Mouse (Mus musculus) myocyte (in vitro differentiated cells): Measurements from ENCODE around the gene Raet1e. TPM values are rescaled to one million over a fixed set of nuclear protein-coding genes. Genes with fewer than 3 reads are reported as not detected.

Experiments used
- H3K27me3 ChIP-seq: one replicate; pipeline ENCODE4 v1.6.1; 2011; ENCODE audit not compliant: control insufficient read depth, insufficient read depth, insufficient read length
- H3K36me3 ChIP-seq: one replicate; pipeline ENCODE4 v1.6.1; 2011; ENCODE audit not compliant: control insufficient read depth, insufficient read depth
- H3K4me2 ChIP-seq: one replicate; pipeline ENCODE4 v1.6.1; 2011; ENCODE audit warnings: low read depth, control low read depth
- H3K4me3 ChIP-seq: one replicate; pipeline ENCODE4 v1.5.1; 2011; ENCODE audit warnings: mild to moderate bottlenecking, control low read depth, moderate library complexity
- H3K79me2 ChIP-seq: one replicate; pipeline ENCODE4 v1.6.1; 2011; ENCODE audit not compliant: control insufficient read depth, insufficient read depth
- H3ac ChIP-seq: one replicate; pipeline ENCODE4 v1.6.1; 2011; ENCODE audit not compliant: control insufficient read depth, insufficient read length
- CEBPB ChIP-seq: IDR thresholded peaks from 2 replicates; pipeline ENCODE4 v1.6.1; 2011; ENCODE audit warnings: mild to moderate bottlenecking, moderate library complexity; ENCODE audit not compliant: poor library complexity, insufficient read depth, severe bottlenecking
- E2F4 ChIP-seq: IDR thresholded peaks from one replicate; pipeline ENCODE4 v1.6.1; 2011; ENCODE audit warnings: mild to moderate bottlenecking, control low read depth, moderate library complexity; ENCODE audit not compliant: insufficient read depth
- MAX ChIP-seq: IDR thresholded peaks from one replicate; pipeline ENCODE4 v1.6.1; 2011; ENCODE audit warnings: low read depth, mild to moderate bottlenecking, control low read depth
- MYOD1 ChIP-seq, 3 experiments: IDR thresholded peaks; one replicate each; pipeline ENCODE4 v1.6.1; 2011; ENCODE audit warnings: control low read depth in 2 of 3, low read depth in 2 of 3, mild to moderate bottlenecking in 2 of 3, moderate library complexity in 1 of 3; ENCODE audit not compliant: insufficient read length in 2 of 3, control insufficient read depth in 1 of 3
- MYOG ChIP-seq, 3 experiments: IDR thresholded peaks; one replicate each; pipeline ENCODE4 v1.6.1; 2011; ENCODE audit warnings: control low read depth in 2 of 3, low read depth in 2 of 3, mild to moderate bottlenecking in 2 of 3; ENCODE audit not compliant: insufficient read length in 2 of 3, control insufficient read depth in 1 of 3, insufficient read depth in 1 of 3
- POLR2A ChIP-seq: IDR thresholded peaks from one replicate; pipeline ENCODE4 v1.6.1; 2011; ENCODE audit warnings: low read depth, mild to moderate bottlenecking, control low read depth, moderate library complexity; ENCODE audit not compliant: insufficient read length
- POLR2AphosphoS2 ChIP-seq: IDR thresholded peaks from one replicate; pipeline ENCODE4 v1.6.1; 2011; ENCODE audit warnings: low read depth, control low read depth; ENCODE audit not compliant: insufficient read length
- REST ChIP-seq: IDR thresholded peaks from one replicate; pipeline ENCODE4 v1.6.1; 2011; ENCODE audit warnings: mild to moderate bottlenecking, control low read depth, moderate library complexity; ENCODE audit not compliant: insufficient read depth, insufficient read length
- SRF ChIP-seq: IDR thresholded peaks from one replicate; pipeline ENCODE4 v1.6.1; 2011; ENCODE audit warnings: low read depth; ENCODE audit not compliant: control insufficient read depth, insufficient read length
- TCF12 ChIP-seq: IDR thresholded peaks from one replicate; pipeline ENCODE4 v1.6.1; 2011; ENCODE audit warnings: mild to moderate bottlenecking, control low read depth; ENCODE audit not compliant: poor library complexity, insufficient read depth, severe bottlenecking
- TCF3 ChIP-seq: IDR thresholded peaks from one replicate; pipeline ENCODE4 v1.6.1; 2011; ENCODE audit warnings: low read depth, control low read depth; ENCODE audit not compliant: insufficient read length
- USF1 ChIP-seq: IDR thresholded peaks from one replicate; pipeline ENCODE4 v1.6.1; 2011; ENCODE audit warnings: low read depth, mild to moderate bottlenecking, control low read depth, moderate library complexity
- polyA plus RNA-seq: library from polyadenylated mRNA; unstranded; fragments of >200 nt; fragmentation: generic; extraction: Trizol; gene quantifications from one replicate; pipeline ENCODE4 v1.2.1, GENCODE M21; 2012; ENCODE audit warnings: missing spikeins

Gene Raet1e
- polyA plus RNA-seq, 1 experiment = 22.0 TPM

GRCm38 (mm10) chr10:22297033-22297762 is 138.8 kb downstream of the Raet1e start:
- H3K4me3 ChIP-seq = no peak overlapping the region
- H3K4me2 ChIP-seq = no peak overlapping the region
- no peak overlapping the region for H3ac ChIP-seq
- H3K36me3 ChIP-seq = no peaks in the 10 kb centered on the region
- no peaks in the 10 kb centered on the region for H3K79me2 ChIP-seq
- no peaks in the 10 kb centered on the region for H3K27me3 ChIP-seq
- no peak for TF ChIP-seq E2F4
- no peak for TF ChIP-seq TCF3
- TF ChIP-seq MYOG (IDR thresholded peaks at IDR 0.05; ENCODE audit: control insufficient read depth in 1 of 3, insufficient read depth in 1 of 3, insufficient read length in 2 of 3, low read depth in 2 of 3) = no peak
- no peak for TF ChIP-seq MAX
- no peak for TF ChIP-seq MYOD1 (IDR thresholded peaks at IDR 0.05; ENCODE audit: control insufficient read depth in 1 of 3, insufficient read length in 2 of 3, low read depth in 2 of 3)
- no peak for TF ChIP-seq SRF
- TF ChIP-seq POLR2AphosphoS2 = no peak
- no peak for TF ChIP-seq USF1
- no peak for TF ChIP-seq REST
- no peak for TF ChIP-seq POLR2A
- no peak for TF ChIP-seq TCF12
- no peak for TF ChIP-seq CEBPB

- TF ChIP-seq E2F4 = no peak
- TF ChIP-seq TCF3 = no peak
- TF ChIP-seq MAX = no peak
- no peak for TF ChIP-seq TCF12
- no peak for TF ChIP-seq CEBPB
- TF ChIP-seq USF1 = no peak
- no peak for TF ChIP-seq REST
- TF ChIP-seq MYOG (IDR thresholded peaks at IDR 0.05; ENCODE audit: control insufficient read depth in 1 of 3, insufficient read depth in 1 of 3, insufficient read length in 2 of 3, low read depth in 2 of 3) = no peak
- no peak for TF ChIP-seq POLR2AphosphoS2
- TF ChIP-seq POLR2A = no peak
- no peak for TF ChIP-seq SRF
- no peak for TF ChIP-seq MYOD1 (IDR thresholded peaks at IDR 0.05; ENCODE audit: control insufficient read depth in 1 of 3, insufficient read length in 2 of 3, low read depth in 2 of 3)
- Histone ChIP-seq H3K4me3 (no peak overlapping the region), H3K4me2 (no peak overlapping the region), H3K36me3 (no peaks in the 10 kb centered on the region), H3ac (no peak overlapping the region), H3K79me2 (no peaks in the 10 kb centered on the region), H3K27me3 (no peaks in the 10 kb centered on the region)
Observed at GRCm38 (mm10) chr10:22297766-22298461, 139.5 kb downstream of the Raet1e start.

DNA sequence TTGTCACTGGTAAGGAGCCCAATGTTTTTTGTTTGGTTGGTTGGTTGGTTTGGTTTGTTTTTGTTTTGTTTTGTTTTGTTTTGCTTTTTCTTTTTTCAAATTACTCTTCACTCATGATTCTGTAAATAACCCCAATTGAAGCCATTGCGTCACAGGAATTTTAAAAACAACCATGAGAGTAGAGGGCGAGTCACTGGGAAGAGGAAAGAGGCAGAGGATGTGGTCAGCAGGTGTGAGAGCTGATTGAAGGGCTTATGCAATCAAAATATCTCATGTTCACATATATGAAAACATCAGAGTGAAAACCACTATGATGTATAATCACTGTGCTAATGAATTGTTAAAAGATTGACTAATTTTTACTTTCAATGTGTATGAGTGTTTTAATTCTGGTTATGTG is 141.0 kb downstream of the Raet1e start:
- Histone ChIP-seq H3K4me2 (no peak overlapping the region), H3ac (no peak overlapping the region), H3K79me2 (no peaks in the 10 kb centered on the region), H3K27me3 (no peaks in the 10 kb centered on the region), H3K4me3 (no peak overlapping the region), H3K36me3 (no peaks in the 10 kb centered on the region)
- TF ChIP-seq TCF12 = no peak
- TF ChIP-seq MYOD1 (IDR thresholded peaks at IDR 0.05; ENCODE audit: control insufficient read depth in 1 of 3, insufficient read length in 2 of 3, low read depth in 2 of 3) = no peak
- TF ChIP-seq CEBPB = no peak

- Histone ChIP-seq H3K36me3 (no peaks in the 10 kb centered on the region), H3K27me3 (no peaks in the 10 kb centered on the region), H3K79me2 (peaks cover under 1% of the 10 kb centered on the region), H3K4me2 (no peak overlapping the region), H3ac (no peak overlapping the region), H3K4me3 (no peak overlapping the region)
- TF ChIP-seq TCF12 = no peak
- no peak for TF ChIP-seq POLR2A
Observed at GRCm38 (mm10) chr10:22301641-22302040, 143.3 kb downstream of the Raet1e start.

DNA sequence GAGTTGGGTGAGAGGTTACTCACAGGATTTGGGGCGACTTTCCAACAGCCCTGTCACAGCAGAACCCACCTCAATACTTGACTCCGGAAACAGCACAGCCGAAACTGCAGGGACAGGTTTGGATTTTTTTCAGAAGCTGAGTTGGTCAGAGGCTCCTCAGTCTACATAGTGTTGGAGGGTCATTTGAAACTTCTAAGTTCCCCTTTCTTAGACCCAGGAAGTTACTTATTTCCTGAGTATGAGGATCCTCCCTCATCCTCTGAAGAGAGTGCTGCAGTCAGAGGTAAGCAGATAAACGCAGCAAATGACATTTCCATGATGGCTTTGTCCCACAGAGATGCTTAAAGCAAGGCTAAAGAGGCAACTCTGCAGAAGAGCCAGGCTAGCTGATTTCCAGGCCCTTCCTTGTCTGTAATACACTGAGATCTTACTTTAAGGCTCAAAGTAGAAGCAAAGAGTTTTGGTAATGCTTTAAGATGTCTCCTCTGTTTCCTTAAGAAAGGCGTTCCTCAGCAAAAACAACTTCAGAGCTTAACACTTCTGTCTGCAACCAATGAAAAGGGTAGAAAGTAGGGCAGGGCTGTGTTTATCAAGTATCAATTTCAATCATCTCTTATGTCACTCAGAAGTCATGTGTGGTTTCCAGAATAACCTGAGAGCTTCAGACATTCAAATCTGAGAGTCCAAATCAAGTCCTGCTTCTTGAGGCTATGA is 144.1 kb downstream of the Raet1e start:
- Histone ChIP-seq H3K36me3 (no peaks in the 10 kb centered on the region), H3K79me2 (peaks cover 5% of the 10 kb centered on the region), H3K27me3 (no peaks in the 10 kb centered on the region), H3K4me2 (no peak overlapping the region), H3K4me3 (no peak overlapping the region), H3ac (no peak overlapping the region)
- TF ChIP-seq MYOG (IDR thresholded peaks at IDR 0.05; ENCODE audit: control insufficient read depth in 1 of 3, insufficient read depth in 1 of 3, insufficient read length in 2 of 3, low read depth in 2 of 3) = no peak
